Mouse (Mus musculus) testis, adult 2 months (tissue): ENCODE measurements around the gene Cx3cr1. TPM values are rescaled to one million over a fixed set of nuclear protein-coding genes. Genes with fewer than 3 reads are reported as not detected.

Experiments
- H3K27ac ChIP-seq: fragments of 200-500 bp; 2 replicates; pipeline ENCODE4 v1.5.1; 2012; ENCODE audit warnings: low read depth, low read length; ENCODE audit not compliant: control insufficient read depth, insufficient read depth
- H3K27me3 ChIP-seq: fragments of 200-500 bp; 2 replicates; pipeline ENCODE4 v1.6.1; 2012; ENCODE audit warnings: mild to moderate bottlenecking, low read length, moderate library complexity; ENCODE audit not compliant: control insufficient read depth, insufficient read depth
- H3K36me3 ChIP-seq: fragments of 200-500 bp; 2 replicates; pipeline ENCODE4 v1.6.1; 2012; ENCODE audit warnings: mild to moderate bottlenecking, low read length; ENCODE audit not compliant: control insufficient read depth, insufficient read depth
- H3K4me1 ChIP-seq: fragments of 200-500 bp; 2 replicates; pipeline ENCODE4 v1.6.1; 2012; ENCODE audit warnings: low read length; ENCODE audit not compliant: control insufficient read depth, insufficient read depth
- H3K4me3 ChIP-seq: fragments of 200-500 bp; 2 replicates; pipeline ENCODE4 v1.5.1; 2012; ENCODE audit warnings: low read depth, mild to moderate bottlenecking, low read length, moderate library complexity, mixed read lengths; ENCODE audit not compliant: control insufficient read depth
- CTCF ChIP-seq: fragments of 200-500 bp; IDR thresholded peaks from 2 replicates; pipeline ENCODE4 v1.5.1; 2012; ENCODE audit warnings: low read depth, mild to moderate bottlenecking, inconsistent platforms, low read length, moderate library complexity; ENCODE audit not compliant: control insufficient read depth, insufficient read depth, insufficient replicate concordance
- POLR2A ChIP-seq: fragments of 200-500 bp; IDR thresholded peaks from 2 replicates; pipeline ENCODE4 v1.6.1; 2012; ENCODE audit warnings: low read depth, mild to moderate bottlenecking, inconsistent platforms, low read length, moderate library complexity; ENCODE audit not compliant: control insufficient read depth
- polyA plus RNA-seq: library from polyadenylated mRNA; depleted of rRNA; stranded (reverse); fragments of >200 nt; gene quantifications from 2 replicates; pipeline ENCODE4 v1.2.3, GENCODE M21; 2012; rRNA removed

Gene Cx3cr1
- polyA plus RNA-seq: 2.2 and 2.7 TPM in 2 replicates

DNA sequence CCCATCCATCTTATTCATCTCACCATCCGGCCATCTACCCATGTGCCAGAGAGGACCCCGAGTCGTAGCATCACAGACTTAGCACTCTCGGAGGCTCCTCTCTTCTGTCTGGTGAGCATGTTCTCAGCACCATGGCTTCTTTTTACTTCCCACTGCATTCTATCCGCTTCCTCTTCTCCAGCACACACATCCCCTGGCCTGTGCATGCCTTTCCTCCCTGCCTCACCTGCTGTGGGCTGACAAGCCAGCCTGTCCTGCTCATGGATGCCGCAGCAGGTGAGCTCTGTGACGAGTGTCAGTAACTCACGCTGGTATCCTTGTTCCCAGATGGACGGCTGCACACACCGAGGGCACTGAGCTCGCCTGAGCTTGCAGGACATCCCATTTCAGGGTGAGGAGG is at the start of gene Cx3cr1:
TSS of gene Cx3cr1 (minus strand) at position 101 of the 400 bp plus-strand sequence.
- peaks cover 7% of the 10 kb centered on the region for H3K4me1 ChIP-seq
- H3K4me3 ChIP-seq: no peak within 1 kb of the TSS
- no peaks in the 10 kb centered on the region for H3K36me3 ChIP-seq
- H3K27ac ChIP-seq: no peak within 1 kb of the TSS
- no peak for TF ChIP-seq POLR2A
- TF ChIP-seq CTCF: no peak
- no peaks in the 10 kb centered on the region for H3K27me3 ChIP-seq

DNA sequence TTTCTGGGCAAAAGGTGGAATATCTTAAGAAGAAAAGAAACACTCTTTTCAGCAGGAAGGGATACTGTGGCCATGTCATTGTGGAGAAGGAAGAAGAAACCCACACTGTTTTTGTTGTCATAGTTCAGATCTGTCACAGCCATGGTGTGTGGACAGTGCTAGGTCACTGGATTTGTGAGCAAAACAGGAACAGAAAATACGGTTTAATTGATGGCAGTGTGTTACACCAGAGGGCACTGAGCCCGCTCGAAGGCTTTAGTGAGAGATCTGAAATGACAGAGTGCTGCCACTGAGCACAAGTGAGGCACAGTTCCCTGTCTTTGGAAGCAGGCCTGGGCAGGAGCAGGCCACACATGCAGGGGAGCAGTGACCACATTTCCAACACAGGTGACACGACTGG is 48.5 kb upstream of the Cx3cr1 start:
- no peak for TF ChIP-seq POLR2A
- no peak for TF ChIP-seq CTCF
- Histone ChIP-seq H3K4me3 (no peak overlapping the region), H3K36me3 (peaks cover 2% of the 10 kb centered on the region; the same call in 1 of the 2 replicates), H3K4me1 (peaks cover 10% of the 10 kb centered on the region; the same call in 1 of the 2 replicates), H3K27ac (no peak overlapping the region), H3K27me3 (no peaks in the 10 kb centered on the region)

DNA sequence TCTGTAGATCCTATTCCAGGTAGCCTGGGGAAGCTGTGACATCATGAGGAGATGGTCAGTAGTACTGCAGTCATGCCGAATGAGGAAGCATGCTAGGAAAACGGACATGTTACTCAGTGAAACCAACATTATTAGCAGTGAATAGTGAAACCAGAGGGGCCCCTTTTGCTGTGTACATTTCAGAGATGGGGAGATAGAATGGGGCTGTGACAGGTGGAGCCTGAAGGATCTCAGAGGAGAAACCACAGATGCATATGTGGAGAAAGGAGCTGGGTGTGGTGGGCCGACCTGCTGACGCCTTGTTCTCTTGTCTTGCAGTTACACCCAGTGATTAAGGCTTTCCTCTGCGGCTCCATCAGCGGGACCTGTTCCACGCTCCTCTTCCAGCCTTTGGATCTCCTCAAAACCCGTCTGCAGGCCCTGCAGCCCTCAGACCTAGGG is 46.5 kb upstream of the Cx3cr1 start:
- Histone ChIP-seq H3K4me1 (peaks cover 13% of the 10 kb centered on the region; the same call in 1 of the 2 replicates), H3K36me3 (peaks cover 2% of the 10 kb centered on the region; the same call in 1 of the 2 replicates), H3K27ac (no peak overlapping the region), H3K27me3 (no peaks in the 10 kb centered on the region), H3K4me3 (no peak overlapping the region)
- TF ChIP-seq POLR2A (no peak), CTCF (no peak)

DNA sequence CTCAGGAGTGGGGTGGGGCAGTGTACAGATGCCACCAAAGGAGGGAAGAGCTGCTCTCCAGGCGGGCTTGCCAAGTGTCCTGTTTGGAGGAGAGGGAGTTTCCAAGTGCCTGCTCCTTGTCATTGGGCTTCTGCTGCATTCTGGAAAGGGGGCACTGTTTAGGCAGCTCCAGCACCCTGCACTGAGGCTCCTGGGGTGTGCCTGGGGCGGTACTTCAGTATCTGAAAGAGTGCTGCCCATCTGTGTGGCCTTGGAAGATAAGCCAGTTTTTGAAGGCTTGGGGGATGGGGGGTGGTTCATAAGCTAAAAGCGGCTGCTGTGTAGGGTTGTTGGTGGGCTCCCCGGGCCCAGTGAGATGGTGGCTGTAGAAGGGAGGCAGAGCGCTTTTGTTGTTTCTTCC is 45.9 kb upstream of the Cx3cr1 start:
- Histone ChIP-seq H3K27me3 (no peaks in the 10 kb centered on the region), H3K4me1 (peaks cover 13% of the 10 kb centered on the region; the same call in 1 of the 2 replicates), H3K36me3 (peaks cover 2% of the 10 kb centered on the region; the same call in 1 of the 2 replicates), H3K27ac (no peak overlapping the region), H3K4me3 (no peak overlapping the region)
- TF ChIP-seq CTCF (no peak), POLR2A (no peak)

DNA sequence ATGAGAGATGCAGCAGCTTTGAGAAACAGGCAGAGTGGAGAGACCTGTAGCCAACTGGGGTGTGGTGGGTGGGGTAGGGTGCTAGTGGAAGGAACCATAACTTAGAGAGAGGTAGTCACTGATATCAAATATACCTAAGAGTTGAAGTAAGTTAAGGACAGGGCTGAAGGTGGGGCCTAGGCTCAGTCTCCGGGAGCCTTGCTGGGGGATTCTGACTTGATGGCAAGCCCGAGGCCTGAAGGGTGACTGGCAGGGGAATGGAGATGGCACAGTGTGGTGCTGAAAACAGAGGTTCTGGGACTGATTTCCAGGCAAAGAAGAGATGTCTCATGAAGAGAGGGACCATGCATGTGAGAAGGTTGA is 45.1 kb upstream of the Cx3cr1 start:
- Histone ChIP-seq H3K4me3 (no peak overlapping the region), H3K27me3 (no peaks in the 10 kb centered on the region), H3K27ac (no peak overlapping the region), H3K36me3 (peaks cover 2% of the 10 kb centered on the region; the same call in 1 of the 2 replicates), H3K4me1 (peaks cover 13% of the 10 kb centered on the region; the same call in 1 of the 2 replicates)
- TF ChIP-seq POLR2A (no peak), CTCF (no peak)

DNA sequence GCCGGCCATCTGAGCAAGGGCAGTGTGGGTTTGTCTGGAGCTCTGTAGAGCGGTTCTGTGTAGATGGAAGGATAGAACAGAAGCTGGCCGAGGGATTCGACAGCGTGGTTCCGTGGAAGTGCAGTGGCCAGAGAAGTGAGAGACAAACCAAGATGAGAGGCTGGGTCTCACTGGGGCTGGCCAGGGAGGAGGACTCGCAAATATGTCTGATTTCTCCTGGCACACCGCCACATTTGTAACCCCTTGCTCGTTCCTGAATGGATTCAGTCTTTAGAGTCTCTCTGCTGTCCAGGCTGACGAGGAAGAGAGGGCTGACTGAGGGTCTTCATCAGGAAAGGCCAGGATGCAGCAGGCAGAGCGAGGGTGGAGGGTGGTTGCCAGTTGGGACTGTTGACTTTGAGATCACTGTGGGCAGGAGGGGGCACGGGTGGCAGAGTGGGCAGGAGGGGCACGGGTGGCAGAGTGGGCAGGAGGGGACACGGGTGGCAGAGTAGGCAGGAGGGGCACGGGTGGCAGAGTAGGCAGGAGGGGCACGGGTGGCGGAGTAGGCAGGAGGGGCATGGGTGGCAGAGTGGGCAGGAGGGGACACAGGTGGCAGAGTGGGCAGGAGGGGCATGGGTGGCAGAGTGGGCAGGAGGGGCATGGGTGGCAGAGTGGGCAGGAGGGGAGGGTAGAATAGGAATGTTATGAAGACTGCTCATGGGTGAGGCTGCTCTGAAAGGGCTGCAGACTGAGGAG is 44.5 kb upstream of the Cx3cr1 start:
- no peak overlapping the region for H3K4me3 ChIP-seq
- H3K4me1 ChIP-seq: peaks cover 13% of the 10 kb centered on the region; the same call in 1 of the 2 replicates
- H3K36me3 ChIP-seq: peaks cover 2% of the 10 kb centered on the region; the same call in 1 of the 2 replicates
- no peaks in the 10 kb centered on the region for H3K27me3 ChIP-seq
- no peak overlapping the region for H3K27ac ChIP-seq
- TF ChIP-seq CTCF: no peak
- no peak for TF ChIP-seq POLR2A

DNA sequence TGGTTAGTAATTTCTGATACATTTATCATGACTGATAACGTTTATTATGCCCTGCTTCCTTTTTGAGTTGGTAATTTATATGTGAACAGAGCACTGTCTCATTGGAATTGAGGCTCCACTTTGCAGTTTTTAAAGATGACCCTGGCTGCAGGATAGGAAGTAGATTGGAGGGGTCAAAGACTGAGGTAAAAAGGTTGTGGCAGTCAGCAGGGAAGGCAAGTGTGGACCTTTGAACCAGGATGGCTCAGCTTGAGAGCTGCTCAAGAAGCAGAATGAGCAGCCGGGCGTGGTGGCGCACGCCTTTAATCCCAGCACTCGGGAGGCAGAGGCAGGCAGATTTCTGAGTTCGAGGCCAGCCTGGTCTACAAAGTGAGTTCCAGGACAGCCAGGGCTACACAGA is 43.8 kb upstream of the Cx3cr1 start:
- H3K27me3 ChIP-seq: no peaks in the 10 kb centered on the region
- H3K36me3 ChIP-seq: peaks cover 2% of the 10 kb centered on the region; the same call in 1 of the 2 replicates
- no peak overlapping the region for H3K4me3 ChIP-seq
- peaks cover 13% of the 10 kb centered on the region; the same call in 1 of the 2 replicates for H3K4me1 ChIP-seq
- H3K27ac ChIP-seq: no peak overlapping the region
- no peak for TF ChIP-seq CTCF

DNA sequence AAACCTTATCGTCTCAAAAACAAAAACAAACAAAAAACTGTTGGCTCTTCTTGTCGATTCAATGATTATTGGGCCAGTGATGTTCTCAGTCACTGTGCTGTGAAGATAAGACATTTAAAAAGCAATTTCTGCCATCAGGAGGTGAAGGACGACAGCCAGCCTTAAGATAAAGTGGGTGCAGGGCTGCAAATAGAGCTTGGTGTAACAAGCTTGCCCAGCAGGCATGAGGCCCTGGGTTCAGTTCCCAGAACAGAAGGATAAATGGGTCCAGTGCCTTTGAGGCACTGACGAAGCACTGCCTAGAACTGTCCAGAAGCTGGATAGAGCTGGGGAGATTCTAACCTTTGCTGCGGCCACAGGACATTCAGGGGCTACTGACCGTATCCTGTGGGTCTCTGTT is 42.8 kb upstream of the Cx3cr1 start:
- H3K4me1 ChIP-seq: peaks cover 13% of the 10 kb centered on the region; the same call in 1 of the 2 replicates

More for the DNA sequence above, 42.8 kb upstream of the Cx3cr1 start:
- Histone ChIP-seq H3K4me3 (no peak overlapping the region), H3K36me3 (no peaks in the 10 kb centered on the region), H3K27me3 (no peaks in the 10 kb centered on the region), H3K27ac (no peak overlapping the region)
- TF ChIP-seq CTCF: no peak
- TF ChIP-seq POLR2A: no peak
